Mouse (Mus musculus): ENCODE data around the gene Il17d.

GRCm38 (mm10) chr14:57540683-57541082, 16.1 kb downstream of the Il17d start:
- TF ChIP-seq EP300 (IDR thresholded peaks at IDR 0.05; ENCODE audit: low read depth) (no peak), CTCF (IDR thresholded peaks at IDR 0.05; ENCODE audit: low read depth) (no peak)

Measured in heart, postnatal 0 days (tissue).